Comparison of ENCODE assay signal across 9 mouse cellular contexts in the genomic region with DNA sequence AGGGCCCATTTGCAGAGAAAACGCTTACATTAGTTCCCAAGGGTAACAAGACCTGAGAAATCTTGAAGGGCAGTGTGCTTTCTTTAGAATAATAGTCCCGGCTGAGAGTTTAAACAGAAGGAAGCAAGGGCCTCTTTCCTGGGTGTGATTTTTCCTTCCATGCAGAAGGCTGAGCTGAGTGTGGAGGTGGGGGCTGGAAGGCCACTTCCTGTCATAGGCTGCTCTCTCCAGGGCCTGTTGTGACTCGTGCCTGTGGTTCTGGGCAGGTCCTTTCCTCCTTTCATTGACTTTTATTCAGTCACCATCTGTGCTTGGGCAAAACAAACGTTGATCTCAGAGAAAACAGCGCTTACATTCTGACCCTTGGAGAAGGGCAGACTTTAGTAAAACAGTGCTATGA. TPM values are rescaled to one million over a fixed set of nuclear protein-coding genes. Genes with fewer than 3 reads are reported as not detected.
DNase-seq lines count a peak whose midpoint lies in the region; ATAC-seq lines count a peak whose summit lies in the region.
"Had no signal": no experiment of that assay in that cellular context is flagged by ENCODE, and none has a peak within 500 bp of the region (broad histone marks: within the 10 kb centered on the region; RNA-seq: fewer than 3 reads in every experiment).

No protein-coding gene starts in this region.

- H3K27ac ChIP-seq in liver, embryonic 13.5 days, result no peak overlapping the region

- DNase-seq in ovary, postnatal 36 days (ENCODE audit: low spot score), result peak; percentile 5
- no peak for DNase-seq in ovary, adult 18-20 months (ENCODE audit: low spot score)
- DNase-seq in fibroblast of lung, adult 2 months (ENCODE audit: low read depth), result peak; percentile 31
- DNase-seq in induced T-regulatory cell, adult 2 months (ENCODE audit: low read depth), result peak; percentile 25
- no peak for DNase-seq in liver, embryonic 13.5 days
- DNase-seq in skeletal muscle tissue, adult 2 months (ENCODE audit: low read depth, low spot score), result peak; percentile 14
- DNase-seq in frontal cortex, postnatal 25 days (ENCODE audit: low spot score in 2 of 2), result no peak

- H3K9ac ChIP-seq in liver, embryonic 13.5 days, result no peak overlapping the region

- peaks cover 6% of the 10 kb centered on the region for H3K27me3 ChIP-seq in liver, embryonic 13.5 days

- no peak for ATAC-seq in liver, embryonic 13.5 days (ENCODE audit: low read depth)
- no peak for ATAC-seq in monocyte, adult 5-6 weeks (replicated peaks; ENCODE audit: insufficient number of reproducible peaks, low FRiP score, low TSS enrichment, poor library complexity, severe bottlenecking)

- H3K9me3 ChIP-seq in liver, embryonic 13.5 days (replicated peaks), result no peaks in the 10 kb centered on the region
- H3K9me3 ChIP-seq: megakaryocyte, embryonic 14.5 days had no signal

- 0 out of 2 replicates have a peak overlapping the region, but pooled peaks have one; percentile 67 for H3K4me2 ChIP-seq in liver, embryonic 13.5 days

- H3K4me1 ChIP-seq in liver, embryonic 13.5 days (replicated peaks), result peaks cover 10% of the 10 kb centered on the region; the same call in 1 of the 2 replicates

- no peaks in the 10 kb centered on the region for H3K36me3 ChIP-seq in liver, embryonic 13.5 days

- no peak overlapping the region for H3K4me3 ChIP-seq in liver, embryonic 13.5 days (replicated peaks)

- WGBS in liver, embryonic 13.5 days (ENCODE audit: insufficient replicate concordance), result 20% methylated on average over 5 of the region's 5 CpGs

RNA-seq across cellular contexts. Expression of gene Cav2, which starts 1.2 kb away (rescaled TPM):
- 2.4 and 3.4 TPM in 2 replicates for polyA plus RNA-seq in liver, embryonic 13.5 days (2015; fragmentation: Nextera tagmentation; extraction: Ambion mirVana)
- total RNA-seq in monocyte, adult 5-6 weeks (2017), result 1.2 to 12.2 TPM (median 3.1 TPM) in 3 replicates

RNA-seq across cellular contexts. Expression of gene Cav1, which starts 24.0 kb away (rescaled TPM):
- 3.7 and 4.9 TPM in 2 replicates for polyA plus RNA-seq in liver, embryonic 13.5 days (2015; fragmentation: Nextera tagmentation; extraction: Ambion mirVana)
- not detected in 3 replicates for total RNA-seq in monocyte, adult 5-6 weeks (2017)

Comparison
In these comparisons a context has a peak if more than half of its experiments do, and no peak if none do; other contexts are left out.
1. DNase-seq: peak in ovary, postnatal 36 days (single experiment), fibroblast of lung, adult 2 months (single experiment), induced T-regulatory cell, adult 2 months (single experiment) and skeletal muscle tissue, adult 2 months (single experiment); none in ovary, adult 18-20 months (single experiment), liver, embryonic 13.5 days (single experiment) and frontal cortex, postnatal 25 days (0 of 2).